Mouse (Mus musculus) G1E (cell line): ENCODE data around the gene Fam129a.

ENCODE experiments used
- CTCF ChIP-seq: IDR thresholded peaks from 2 replicates; pipeline ENCODE4 v1.5.1; 2012; ENCODE audit warnings: low read depth, low read length, inconsistent platforms, mixed read lengths
- GATA1 ChIP-seq: IDR thresholded peaks from 2 replicates; pipeline ENCODE4 v1.6.1; 2012; ENCODE audit warnings: borderline replicate concordance, low read length, inconsistent platforms, mixed read lengths
- TAL1 ChIP-seq: conservative IDR thresholded peaks from 2 replicates; pipeline ENCODE4 v1.6.1; 2012; ENCODE audit warnings: low read depth, low read length, inconsistent platforms, mixed read lengths

- TF ChIP-seq CTCF (no peak), GATA1 (no peak), TAL1 (no peak)
These were observed 184.9 kb downstream of the Fam129a start for GRCm38 (mm10) chr1:151755660-151756424.
